Comparison of ENCODE assay signal across 16 mouse cellular contexts in genomic region chr6:48060895-48061294, GRCm38 (mm10).
"Had no signal": no experiment of that assay in that cellular context is flagged by ENCODE, and none has a peak within 500 bp of the region (broad histone marks: within the 10 kb centered on the region; RNA-seq: fewer than 3 reads in every experiment).

No protein-coding gene starts in this region.

- H3K4me1 ChIP-seq: limb, embryonic 12.5 days; midbrain, embryonic 10.5 days; neural tube, embryonic 12.5 days had no signal

- H3K27ac ChIP-seq: kidney, postnatal 0 days; layer of hippocampus, adult 2 months; limb, embryonic 12.5 days; midbrain, embryonic 10.5 days; neural tube, embryonic 12.5 days had no signal

- H3K27me3 ChIP-seq: limb, embryonic 12.5 days; neural tube, embryonic 12.5 days had no signal

- H3K4me3 ChIP-seq: layer of hippocampus, adult 2 months; limb, embryonic 12.5 days; midbrain, embryonic 10.5 days; myocyte; neural tube, embryonic 12.5 days had no signal

- H3K9ac ChIP-seq: limb, embryonic 12.5 days; neural tube, embryonic 12.5 days had no signal

- H3K9me3 ChIP-seq: limb, embryonic 12.5 days; midbrain, embryonic 10.5 days; neural tube, embryonic 12.5 days had no signal

- ATAC-seq: lung, postnatal 0 days had no signal

- DNase-seq: kidney, adult 11 months; kidney, adult 9 months; kidney, postnatal 36 days; lung, adult 2 months; lung, postnatal 36 days; midbrain, embryonic 14.5 days; spleen, adult 18-20 months; thymus, adult 18-20 months; thymus, postnatal 14 days had no signal

- H3K4me2 ChIP-seq: limb, embryonic 12.5 days; neural tube, embryonic 12.5 days had no signal
